Mouse (Mus musculus) stomach, postnatal 0 days (tissue): ENCODE data around the gene Ift88.

Source experiments
- CTCF ChIP-seq: IDR thresholded peaks from 2 replicates; pipeline ENCODE4 v1.5.1; 2016; ENCODE audit warnings: antibody characterized with exemption, low read depth, mild to moderate bottlenecking, moderate library complexity
- EP300 ChIP-seq: optimal IDR thresholded peaks from 2 replicates; pipeline ENCODE3; 2016; ENCODE audit warnings: antibody characterized with exemption

DNA sequence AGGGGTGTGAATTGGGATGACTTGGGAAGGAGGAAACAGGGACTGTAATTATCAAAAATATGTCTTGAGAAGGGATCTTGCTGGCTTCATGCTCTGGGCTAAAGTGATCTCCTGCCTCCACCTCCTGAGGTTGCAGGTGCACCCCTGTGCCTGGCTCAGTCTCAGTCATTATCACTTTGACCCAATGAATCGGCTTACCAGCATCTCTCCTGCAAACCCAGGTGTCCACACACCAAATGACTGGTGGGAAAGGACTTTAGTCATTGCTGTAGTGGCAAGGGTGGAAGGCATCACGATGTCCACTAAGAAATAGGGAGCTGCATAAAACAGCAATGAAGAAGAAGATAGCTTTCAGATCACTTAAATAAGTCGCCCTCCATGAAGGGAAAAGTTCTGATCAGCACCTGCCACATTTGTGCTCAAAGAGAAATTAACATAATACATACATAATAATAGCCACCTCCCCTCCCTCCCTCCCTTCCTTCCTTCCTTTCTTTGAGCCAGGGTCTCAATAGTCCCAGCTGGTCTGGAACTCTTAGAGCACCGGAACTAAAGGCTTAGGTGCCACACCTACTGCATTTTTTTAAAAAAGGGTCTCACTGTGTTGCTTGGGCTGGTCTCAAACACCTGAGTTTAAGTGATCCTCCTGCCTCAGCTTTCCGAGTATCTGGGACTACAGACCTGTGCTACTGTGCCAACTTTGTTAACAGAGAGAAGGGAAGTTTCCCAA, 106.1 kb downstream of the Ift88 start:
- TF ChIP-seq CTCF (no peak), EP300 (no peak)
